Mouse (Mus musculus) kidney, adult 2 months (tissue): Measurements from ENCODE around the gene Hoxc12.

Experiments used
- CTCF ChIP-seq: fragments of 200-500 bp; conservative IDR thresholded peaks from 2 replicates; pipeline ENCODE4 v1.5.1; 2011; ENCODE audit warnings: low read depth, mild to moderate bottlenecking, control low read depth, low read length, moderate library complexity, mixed read lengths; ENCODE audit not compliant: insufficient read depth, insufficient read length
- POLR2A ChIP-seq: fragments of 200-500 bp; IDR thresholded peaks from one replicate; pipeline ENCODE4 v1.6.1; 2011; ENCODE audit warnings: low read depth, low read length, control low read depth

GRCm38 (mm10) chr15:102949696-102950095, 13.1 kb downstream of the Hoxc12 start:
- TF ChIP-seq CTCF (no peak), POLR2A (no peak)
